Mouse (Mus musculus) c-Kit-negative CD71-positive TER-119-positive erythroid progenitor cells, embryonic 14.5 days (primary cell): ENCODE measurements around the gene Sucnr1.

Experiments used
- DNase-seq: peaks from one replicate; pipeline ENCODE4 v3.0.0-alpha.2; 2013; ENCODE audit warnings: low read depth, low spot score

Sucnr1 gene

GRCm38 (mm10) chr3:60111889-60112646 is 30.4 kb downstream of the Sucnr1 start:
- no peak for DNase-seq

GRCm38 (mm10) chr3:60114571-60114970 is 32.9 kb downstream of the Sucnr1 start:
- no peak for DNase-seq

GRCm38 (mm10) chr3:60121449-60121848 is 39.8 kb downstream of the Sucnr1 start:
- no peak for DNase-seq

GRCm38 (mm10) chr3:60123859-60124794 is 42.5 kb downstream of the Sucnr1 start:
- DNase-seq = no peak

- DNase-seq = no peak
These were observed 44.9 kb downstream of the Sucnr1 start for GRCm38 (mm10) chr3:60126564-60126963.

- no peak for DNase-seq
These were observed 46.6 kb downstream of the Sucnr1 start for GRCm38 (mm10) chr3:60128282-60128681.

- no peak for DNase-seq
These were observed 54.1 kb downstream of the Sucnr1 start for GRCm38 (mm10) chr3:60135801-60136200.
